In genomic region chr13:48464170-48464569, GRCm38 (mm10) we compare ENCODE assay signal across 9 mouse cellular contexts. TPM values are rescaled to one million over a fixed set of nuclear protein-coding genes. Genes with fewer than 3 reads are reported as not detected.
DNase-seq lines count a peak whose midpoint lies in the region; ATAC-seq and TF ChIP-seq lines count a peak whose summit lies in the region.
"Had no signal": no experiment of that assay in that cellular context is flagged by ENCODE, and none has a peak within 500 bp of the region (broad histone marks: within the 10 kb centered on the region; RNA-seq: fewer than 3 reads in every experiment).

No protein-coding gene starts in this region.

- DNase-seq in urinary bladder, adult 18-20 months (ENCODE audit: low spot score in 2 of 2): peak; percentile 27 to 45
- no peak for DNase-seq in urinary bladder, adult 2 months (ENCODE audit: low spot score)
- peak; percentile 73 to 79 for DNase-seq in cerebellum, postnatal 25 days
- DNase-seq in gastrocnemius, adult 18-20 months (ENCODE audit: low spot score): peak; percentile 59
- peak; percentile 23 to 71 for DNase-seq in kidney, adult 8-10 months
- DNase-seq in limb, embryonic 14.5 days (ENCODE audit: low spot score): peak; percentile 81
- peak; percentile 83 for DNase-seq in neural tube, embryonic 10.5 days (ENCODE audit: extremely low spot score, low spot score)

- peak; percentile 26; the same call in 1 of the 2 replicates for ATAC-seq in limb, embryonic 14.5 days (ENCODE audit: low FRiP score, low read depth)

- H3K4me3 ChIP-seq in limb, embryonic 14.5 days (replicated peaks; ENCODE audit: low read length): no peak overlapping the region
- no peak overlapping the region for H3K4me3 ChIP-seq in testis, adult 2 months (ENCODE audit: control insufficient read depth, low read depth, low read length)
- H3K4me3 ChIP-seq: embryonic facial prominence, embryonic 13.5 days had no signal

- no peak overlapping the region for H3K9ac ChIP-seq in limb, embryonic 14.5 days (ENCODE audit: low read depth, low read length, severe bottlenecking)
- H3K9ac ChIP-seq: embryonic facial prominence, embryonic 13.5 days had no signal

- no peak overlapping the region for H3K27ac ChIP-seq in limb, embryonic 14.5 days (replicated peaks; ENCODE audit: low read depth, low read length)
- H3K27ac ChIP-seq in testis, adult 2 months (ENCODE audit: control insufficient read depth, insufficient read depth, low read depth, low read length): no peak overlapping the region
- H3K27ac ChIP-seq: embryonic facial prominence, embryonic 13.5 days had no signal

- H3K9me3 ChIP-seq in limb, embryonic 14.5 days (ENCODE audit: control insufficient read depth, low read length): no peaks in the 10 kb centered on the region
- H3K9me3 ChIP-seq: embryonic facial prominence, embryonic 13.5 days had no signal

- no peaks in the 10 kb centered on the region for H3K27me3 ChIP-seq in limb, embryonic 14.5 days (ENCODE audit: control insufficient read depth, insufficient read depth, low read length)
- H3K27me3 ChIP-seq in testis, adult 2 months (ENCODE audit: control insufficient read depth, insufficient read depth, low read length): no peaks in the 10 kb centered on the region

- H3K4me2 ChIP-seq in limb, embryonic 14.5 days (replicated peaks; ENCODE audit: low read depth, low read length, severe bottlenecking): no peak overlapping the region
- H3K4me2 ChIP-seq: embryonic facial prominence, embryonic 13.5 days had no signal

- no peaks in the 10 kb centered on the region for H3K36me3 ChIP-seq in limb, embryonic 14.5 days (ENCODE audit: control insufficient read depth, insufficient read depth, low read length)
- H3K36me3 ChIP-seq in testis, adult 2 months (ENCODE audit: control insufficient read depth, insufficient read depth, low read length): no peaks in the 10 kb centered on the region
- H3K36me3 ChIP-seq: embryonic facial prominence, embryonic 13.5 days had no signal

- 16% methylated on average over 4 of the region's 4 CpGs for WGBS in limb, embryonic 14.5 days

- no peak for TF ChIP-seq POLR2A in limb, embryonic 14.5 days (IDR thresholded peaks at IDR 0.05; ENCODE audit: borderline replicate concordance, extremely low read depth, insufficient read depth, insufficient read length)
- no peak for TF ChIP-seq POLR2A in testis, adult 2 months (IDR thresholded peaks at IDR 0.05; ENCODE audit: control insufficient read depth, low read depth, low read length)

- peak; percentile 15; the same call in 1 of the 2 replicates for TF ChIP-seq CTCF in testis, adult 2 months (IDR thresholded peaks at IDR 0.05; ENCODE audit: control insufficient read depth, insufficient read depth, insufficient replicate concordance, low read depth, low read length)

- no peaks in the 10 kb centered on the region for H3K4me1 ChIP-seq in limb, embryonic 14.5 days (ENCODE audit: control insufficient read depth, insufficient read depth, low read length)
- no peaks in the 10 kb centered on the region for H3K4me1 ChIP-seq in testis, adult 2 months (ENCODE audit: control insufficient read depth, insufficient read depth, low read length)

RNA-seq across cellular contexts. Expression of gene Zfp169, which starts 49.1 kb away (rescaled TPM):
- polyA plus RNA-seq in urinary bladder, adult 2 months (2012; rRNA removed): 7.5 and 9.8 TPM in 2 replicates
- 1 to 10 TPM; 3.1 to 4.0 TPM for total RNA-seq in gastrocnemius, adult 18-20 months (2021)
- polyA plus RNA-seq in limb, embryonic 14.5 days (2012; rRNA removed): 8.6 and 11.5 TPM in 2 replicates
- 5.6 and 7.6 TPM in 2 replicates for polyA plus RNA-seq in limb, embryonic 14.5 days (2014; fragmentation: Nextera tagmentation; extraction: Ambion mirVana)
- 11.5 and 12.1 TPM in 2 replicates for polyA plus RNA-seq in testis, adult 2 months (2012; rRNA removed)

RNA-seq across cellular contexts. Expression of gene A830005F24Rik, which starts 49.2 kb away (rescaled TPM):
- 0.22 and 0.25 TPM in 2 replicates for polyA plus RNA-seq in urinary bladder, adult 2 months (2012; rRNA removed)
- under 1 TPM; 0.31 to 0.41 TPM for total RNA-seq in gastrocnemius, adult 18-20 months (2021)
- 0.26 and 1.6 TPM in 2 replicates for polyA plus RNA-seq in limb, embryonic 14.5 days (2012; rRNA removed)
- 1.2 and 1.8 TPM in 2 replicates for polyA plus RNA-seq in limb, embryonic 14.5 days (2014; fragmentation: Nextera tagmentation; extraction: Ambion mirVana)
- polyA plus RNA-seq in testis, adult 2 months (2012; rRNA removed): 0.15 TPM in 1 of 2 replicates, not detected in the other
